Mouse (Mus musculus) liver, adult 2 months (tissue): ENCODE measurements at regions not wholly inside any gene's neighbourhood (a gene's known extent, or its start where the extent isn't known, plus 50 kb on each side); places are given as distances from the start of the nearest gene placed in this dataset.

Source experiments
- DNase-seq: peaks from one replicate; pipeline ENCODE4 v3.0.0-alpha.2; 2011; ENCODE audit warnings: low read depth, low spot score; ENCODE audit errors: extremely low read depth
- H3K27ac ChIP-seq: fragments of 200-500 bp; replicated peaks from 2 replicates; pipeline ENCODE4 v1.5.1; 2012; ENCODE audit warnings: low read depth, mild to moderate bottlenecking, control low read depth, inconsistent platforms, low read length; ENCODE audit not compliant: insufficient read depth
- H3K27me3 ChIP-seq: fragments of 200-500 bp; 2 replicates; pipeline ENCODE4 v1.6.1; 2012; ENCODE audit warnings: mild to moderate bottlenecking, moderate library complexity, low read length, inconsistent platforms; ENCODE audit not compliant: control insufficient read depth, insufficient read depth
- H3K36me3 ChIP-seq: fragments of 200-500 bp; 2 replicates; pipeline ENCODE4 v1.6.1; 2012; ENCODE audit warnings: low read length, inconsistent platforms; ENCODE audit not compliant: control insufficient read depth, insufficient read depth
- H3K4me1 ChIP-seq: fragments of 200-500 bp; 2 replicates; pipeline ENCODE4 v1.6.1; 2011; ENCODE audit warnings: low read length; ENCODE audit not compliant: control insufficient read depth, insufficient read depth
- H3K4me3 ChIP-seq: fragments of 200-500 bp; 2 replicates; pipeline ENCODE4 v1.5.1; 2011; ENCODE audit warnings: low read depth, mild to moderate bottlenecking, control low read depth, low read length, moderate library complexity; ENCODE audit not compliant: insufficient read depth
- H3K79me2 ChIP-seq: fragments of 200-500 bp; 2 replicates; pipeline ENCODE4 v1.6.1; 2012; ENCODE audit warnings: inconsistent platforms, mild to moderate bottlenecking, low read length, moderate library complexity; ENCODE audit not compliant: control insufficient read depth, insufficient read depth
- H3K9ac ChIP-seq: fragments of 200-500 bp; 2 replicates; pipeline ENCODE4 v1.6.1; 2012; ENCODE audit warnings: low read depth, mild to moderate bottlenecking, control low read depth, inconsistent platforms, low read length
- CTCF ChIP-seq: fragments of 200-500 bp; IDR thresholded peaks from 2 replicates; pipeline ENCODE4 v1.5.1; 2011; ENCODE audit warnings: low read depth, low read length, control low read depth
- POLR2A ChIP-seq: fragments of 200-500 bp; IDR thresholded peaks from 2 replicates; pipeline ENCODE4 v1.6.1; 2011; ENCODE audit warnings: low read length, control low read depth; ENCODE audit not compliant: insufficient read depth; ENCODE audit errors: extremely low read depth
- WGBS: fragments of 180-500 bp; shearing (Covaris S2); methylation state at CpG from one replicate; pipeline ENCODE4 v1.1.7; 2018; 5-methylcytosine and 5-hydroxymethylcytosine counted together

DNA sequence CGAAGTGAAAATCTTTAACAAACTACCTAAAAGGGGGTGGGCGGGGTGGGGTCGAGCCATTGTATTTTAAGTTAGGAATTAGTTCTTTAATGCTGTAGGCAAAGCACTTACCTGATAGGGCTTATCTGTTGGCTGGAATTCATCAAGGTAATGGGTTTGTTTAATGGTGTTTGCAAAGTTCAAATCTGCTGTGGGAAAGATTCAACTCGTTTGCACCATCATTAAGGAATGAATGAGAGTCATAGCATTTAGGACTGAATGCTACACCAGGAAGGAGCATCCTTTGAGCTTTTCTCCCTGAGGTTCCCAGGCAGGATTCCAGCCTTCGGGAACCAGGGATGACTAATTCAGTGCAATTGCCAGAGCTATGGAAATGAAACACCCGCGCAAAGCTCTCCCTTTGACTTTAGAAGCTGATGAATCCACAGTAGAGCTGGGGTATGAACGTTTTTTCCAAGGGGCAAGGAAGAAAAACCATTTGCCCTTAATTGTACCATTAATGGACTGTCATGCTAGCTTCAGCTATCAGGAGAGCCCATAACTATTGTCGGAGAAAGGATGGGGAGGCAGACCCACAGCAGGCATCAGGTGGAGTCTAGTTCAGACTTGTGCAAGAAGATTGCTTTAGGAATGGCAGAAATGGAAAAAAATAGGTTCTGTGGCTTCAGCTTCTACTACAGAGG is 57.3 kb upstream of the Cpm start:
- no peak overlapping the region for H3K9ac ChIP-seq
- TF ChIP-seq CTCF (no peak), POLR2A (no peak)
- WGBS = 24% methylated on average over 9 of the region's 9 CpGs

DNA sequence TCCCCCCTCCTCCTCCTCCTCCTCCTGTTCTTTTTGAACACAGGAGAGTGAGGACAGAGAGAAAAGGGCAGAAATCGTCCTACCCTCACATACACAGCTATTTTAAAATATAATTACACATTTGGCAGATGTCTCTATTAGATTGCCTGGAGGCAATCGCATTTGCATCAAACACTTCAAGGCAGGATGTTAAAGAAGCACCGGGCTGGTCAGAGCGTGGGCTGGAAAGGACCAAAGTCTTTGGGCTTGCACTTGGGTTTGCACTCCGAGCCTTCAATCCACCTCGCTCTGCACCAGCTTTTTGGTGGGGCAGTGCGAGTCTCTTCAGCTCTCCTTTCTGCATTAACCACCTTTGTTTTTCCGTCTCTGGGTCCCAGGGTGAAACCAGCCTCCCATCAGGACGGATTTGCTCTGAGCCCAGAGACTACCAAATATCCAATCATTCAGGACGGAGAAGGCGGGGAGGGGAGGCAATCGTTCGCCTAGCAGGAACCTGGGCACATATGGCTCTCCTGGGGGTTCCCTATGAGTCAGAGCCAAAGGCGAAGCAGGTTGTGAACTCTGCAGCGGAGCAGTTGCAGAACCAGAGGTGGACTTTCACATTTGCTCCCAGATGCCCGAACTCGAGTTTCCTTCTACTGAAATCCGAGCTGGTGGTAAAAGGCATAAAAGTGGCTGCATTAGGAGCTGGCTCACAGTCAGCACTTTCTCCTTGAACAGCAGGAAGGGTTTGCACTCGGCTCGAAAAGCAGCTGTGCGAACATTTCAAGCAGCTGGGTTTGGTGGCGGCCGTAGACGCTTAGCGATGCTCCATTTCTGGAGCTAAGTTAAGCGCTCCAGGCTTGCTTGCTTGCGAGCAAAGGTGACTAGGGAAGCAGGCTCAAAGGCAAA is 58.1 kb upstream of the Cpm start:
- no peak for TF ChIP-seq POLR2A
- TF ChIP-seq CTCF = no peak
- Histone ChIP-seq H3K27me3 (no peaks in the 10 kb centered on the region), H3K36me3 (no peaks in the 10 kb centered on the region), H3K4me1 (peaks cover 3% of the 10 kb centered on the region; the same call in 1 of the 2 replicates), H3K27ac (no peak overlapping the region), H3K79me2 (no peaks in the 10 kb centered on the region), H3K4me3 (no peak overlapping the region), H3K9ac (no peak overlapping the region)
- WGBS = 2% methylated on average over 27 of the region's 27 CpGs
- DNase-seq = peak; percentile 20

More for the DNA sequence above, 57.3 kb upstream of the Cpm start:
- no peaks in the 10 kb centered on the region for H3K36me3 ChIP-seq
- H3K4me1 ChIP-seq = peaks cover 3% of the 10 kb centered on the region; the same call in 1 of the 2 replicates
- H3K4me3 ChIP-seq = no peak overlapping the region
- no peaks in the 10 kb centered on the region for H3K27me3 ChIP-seq
- H3K27ac ChIP-seq = no peak overlapping the region
- H3K79me2 ChIP-seq = no peaks in the 10 kb centered on the region
- no peak for DNase-seq

DNA sequence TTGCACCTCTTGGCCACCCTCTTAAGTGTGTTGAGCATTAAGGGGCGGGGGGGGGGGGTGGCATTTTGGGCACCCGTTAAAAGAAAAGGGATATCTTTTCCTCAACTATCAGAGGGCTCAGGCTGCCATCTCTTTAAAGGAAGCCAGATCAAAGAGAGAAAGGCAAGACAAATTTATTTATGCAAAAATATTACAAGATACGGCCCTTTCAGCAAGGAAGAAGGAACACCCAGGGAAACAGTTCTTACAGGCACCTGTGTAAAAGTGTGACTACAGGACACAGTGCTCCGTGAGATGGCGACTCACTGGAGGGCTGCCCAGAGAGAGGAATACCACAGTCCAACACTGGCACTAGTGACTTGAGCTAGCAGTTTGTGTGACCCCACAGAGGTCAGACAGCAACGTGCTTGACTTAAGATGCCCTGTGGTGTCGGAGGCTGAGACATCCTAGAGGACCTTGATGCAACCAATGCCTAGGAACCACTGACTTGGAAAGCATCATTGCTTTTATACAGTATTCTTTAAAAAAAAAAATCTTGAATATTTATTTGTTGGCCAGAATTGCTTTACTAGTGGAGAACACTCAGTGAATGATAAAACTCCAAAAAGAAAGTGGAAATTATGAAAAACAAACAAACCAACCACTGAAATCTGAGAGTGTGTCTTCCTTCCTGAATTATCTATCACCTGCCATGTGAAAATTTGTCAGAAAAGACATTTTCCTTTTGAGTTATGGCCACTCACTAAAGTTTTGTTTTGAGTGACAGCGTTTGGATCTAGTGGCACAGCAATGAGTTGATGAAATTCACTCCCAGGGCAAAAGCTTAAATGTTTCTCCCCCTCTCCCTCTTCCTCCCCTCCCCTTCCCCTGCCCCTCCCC is 59.0 kb upstream of the Cpm start:
- H3K9ac ChIP-seq = no peak overlapping the region
- DNase-seq = no peak

DNA sequence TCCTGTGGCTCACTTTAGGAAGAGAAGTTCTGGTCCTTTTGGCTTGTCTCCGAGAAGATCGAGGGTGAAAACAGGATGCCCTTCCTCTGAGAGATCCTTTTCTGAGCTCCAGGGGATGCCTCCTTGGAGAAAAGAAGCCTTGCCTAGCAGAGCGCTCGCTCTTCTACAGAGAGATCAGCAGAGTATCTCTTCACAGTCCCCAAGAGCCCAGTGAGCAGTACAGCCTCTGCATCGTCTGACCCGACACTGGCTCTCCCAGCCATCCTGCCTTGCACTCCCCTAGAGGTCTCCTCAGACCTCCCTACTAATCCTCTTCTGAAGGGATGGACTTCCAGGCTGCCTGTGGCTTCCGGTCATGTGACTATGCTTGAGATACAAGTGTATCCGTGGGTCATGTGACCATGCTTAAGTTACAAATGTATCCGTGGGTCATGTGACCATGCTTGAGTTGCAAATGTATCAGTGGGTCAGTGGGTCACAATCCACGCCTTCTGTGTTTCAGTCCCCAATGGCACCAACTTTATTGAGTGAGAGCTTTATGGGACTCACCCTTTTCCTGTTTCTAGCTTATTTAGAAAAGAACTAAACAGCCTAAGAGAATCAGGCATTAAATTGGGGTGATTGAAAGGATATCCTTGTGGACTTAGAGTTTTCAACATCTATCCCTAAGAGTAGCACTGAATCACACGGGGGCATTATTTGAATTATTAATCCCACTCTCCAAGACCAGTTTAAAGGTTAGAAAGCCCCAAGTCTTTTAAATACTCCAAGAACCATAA is 59.8 kb upstream of the Cpm start:
- H3K4me3 ChIP-seq = no peak overlapping the region
- H3K9ac ChIP-seq = no peak overlapping the region
- H3K27me3 ChIP-seq = no peaks in the 10 kb centered on the region
- no peaks in the 10 kb centered on the region for H3K79me2 ChIP-seq
- 82% methylated on average over 11 of the region's 11 CpGs for WGBS
- no peaks in the 10 kb centered on the region for H3K36me3 ChIP-seq
- DNase-seq = no peak
- H3K27ac ChIP-seq = no peak overlapping the region
- no peak for TF ChIP-seq CTCF
- TF ChIP-seq POLR2A = no peak
- peaks cover 3% of the 10 kb centered on the region; the same call in 1 of the 2 replicates for H3K4me1 ChIP-seq

More for the DNA sequence above, 59.0 kb upstream of the Cpm start:
- H3K79me2 ChIP-seq = no peaks in the 10 kb centered on the region
- 68% methylated on average over 8 of the region's 8 CpGs for WGBS
- H3K4me3 ChIP-seq = no peak overlapping the region
- H3K4me1 ChIP-seq = peaks cover 3% of the 10 kb centered on the region; the same call in 1 of the 2 replicates
- no peaks in the 10 kb centered on the region for H3K27me3 ChIP-seq
- H3K36me3 ChIP-seq = no peaks in the 10 kb centered on the region
- TF ChIP-seq CTCF (no peak), POLR2A (no peak)
- H3K27ac ChIP-seq = no peak overlapping the region
